Mouse (Mus musculus) ES-Bruce4 (cell line): ENCODE measurements around the gene Chic2. TPM values are rescaled to one million over a fixed set of nuclear protein-coding genes. Genes with fewer than 3 reads are reported as not detected.

Source experiments
- H3K27ac ChIP-seq: 2 replicates; pipeline ENCODE4 v1.5.1; 2012; ENCODE audit warnings: low read length, inconsistent platforms; ENCODE audit not compliant: insufficient read depth
- H3K27me3 ChIP-seq: 2 replicates; pipeline ENCODE4 v1.6.1; 2012; ENCODE audit warnings: mild to moderate bottlenecking, low read length, inconsistent platforms; ENCODE audit not compliant: control insufficient read depth, poor library complexity, insufficient read depth, severe bottlenecking
- H3K36me3 ChIP-seq: 2 replicates; pipeline ENCODE4 v1.6.1; 2012; ENCODE audit warnings: inconsistent platforms, mild to moderate bottlenecking, low read length, moderate library complexity; ENCODE audit not compliant: control insufficient read depth, poor library complexity, insufficient read depth, severe bottlenecking
- H3K4me1 ChIP-seq: one replicate; pipeline ENCODE4 v1.8.1; 2011; ENCODE audit warnings: low read length; ENCODE audit not compliant: control insufficient read depth, insufficient read depth
- H3K4me3 ChIP-seq: 2 replicates; pipeline ENCODE4 v1.5.1; 2011; ENCODE audit warnings: low read depth, mild to moderate bottlenecking, low read length
- H3K9ac ChIP-seq: 2 replicates; pipeline ENCODE4 v1.6.1; 2012; ENCODE audit warnings: low read depth, mild to moderate bottlenecking, inconsistent platforms; ENCODE audit not compliant: poor library complexity, severe bottlenecking
- H3K9me3 ChIP-seq: replicated peaks from 2 replicates; pipeline ENCODE4 v1.6.1; 2012; ENCODE audit warnings: mild to moderate bottlenecking, low read length, inconsistent platforms; ENCODE audit not compliant: control insufficient read depth, poor library complexity, insufficient read depth, severe bottlenecking
- CTCF ChIP-seq: IDR thresholded peaks from one replicate; pipeline ENCODE4 v1.8.1; 2011; ENCODE audit warnings: low read depth, low read length
- EP300 ChIP-seq: IDR thresholded peaks from 2 replicates; pipeline ENCODE4 v1.6.1; 2011; ENCODE audit warnings: low read depth, low read length; ENCODE audit not compliant: insufficient read depth
- POLR2A ChIP-seq: IDR thresholded peaks from one replicate; pipeline ENCODE4 v1.8.1; 2011; ENCODE audit warnings: low read length; ENCODE audit not compliant: insufficient read depth
- polyA plus RNA-seq: library from polyadenylated mRNA; stranded (reverse); fragments of >200 nt; gene quantifications from 2 replicates; pipeline ENCODE4 v1.2.4, GENCODE M21; 2011; ENCODE audit warnings: low read depth; ENCODE audit not compliant: missing spikeins, insufficient read depth, insufficient read length

The Chic2 gene
- polyA plus RNA-seq, 1 experiment: 23.7 TPM

DNA sequence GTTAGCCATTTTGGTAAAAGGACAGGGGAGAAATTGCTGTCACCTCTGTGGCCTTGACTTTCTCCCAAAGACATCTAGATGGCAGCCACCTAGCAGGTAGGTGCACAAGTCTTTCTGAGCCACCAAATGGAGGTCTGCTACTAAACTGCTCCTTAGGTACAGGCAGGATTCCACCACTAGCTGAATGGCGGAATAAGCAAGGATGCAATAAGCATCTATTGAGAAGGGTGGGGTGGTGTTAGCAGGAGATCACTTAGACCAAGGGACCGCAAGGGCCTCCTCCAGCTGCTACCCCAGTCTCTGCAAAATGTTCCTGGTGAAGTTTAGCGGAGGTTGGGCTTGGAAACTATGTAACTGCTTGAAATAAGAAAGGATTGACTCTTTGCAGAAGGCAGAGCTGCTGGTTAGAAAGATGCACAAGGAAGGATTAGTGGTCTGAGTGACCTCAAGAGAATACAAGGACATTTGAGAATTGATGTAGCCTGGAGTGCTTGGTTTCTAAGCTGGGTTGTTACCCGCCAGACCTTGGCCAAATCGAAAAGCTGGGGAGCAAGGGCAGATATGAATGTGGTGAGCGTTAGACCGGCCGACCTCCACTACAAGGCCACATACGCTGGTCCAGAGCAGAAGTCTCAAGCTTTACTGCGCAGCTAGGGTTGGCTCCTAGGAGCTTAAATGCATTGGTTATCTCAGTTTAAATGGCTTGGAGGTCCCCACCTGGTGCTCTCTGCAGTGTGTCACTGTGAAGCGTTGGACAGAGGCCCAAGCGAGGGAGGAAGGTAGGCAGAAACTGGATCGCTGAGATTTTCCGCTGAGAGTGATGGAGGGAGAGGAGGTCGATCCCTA, 30.2 kb upstream of the Chic2 start:
- Histone ChIP-seq H3K9ac (no peak overlapping the region), H3K4me1 (no peaks in the 10 kb centered on the region), H3K27ac (no peak overlapping the region), H3K9me3 (no peaks in the 10 kb centered on the region), H3K4me3 (no peak overlapping the region), H3K27me3 (peaks cover 36% of the 10 kb centered on the region), H3K36me3 (no peaks in the 10 kb centered on the region)
- no peak for TF ChIP-seq POLR2A

DNA sequence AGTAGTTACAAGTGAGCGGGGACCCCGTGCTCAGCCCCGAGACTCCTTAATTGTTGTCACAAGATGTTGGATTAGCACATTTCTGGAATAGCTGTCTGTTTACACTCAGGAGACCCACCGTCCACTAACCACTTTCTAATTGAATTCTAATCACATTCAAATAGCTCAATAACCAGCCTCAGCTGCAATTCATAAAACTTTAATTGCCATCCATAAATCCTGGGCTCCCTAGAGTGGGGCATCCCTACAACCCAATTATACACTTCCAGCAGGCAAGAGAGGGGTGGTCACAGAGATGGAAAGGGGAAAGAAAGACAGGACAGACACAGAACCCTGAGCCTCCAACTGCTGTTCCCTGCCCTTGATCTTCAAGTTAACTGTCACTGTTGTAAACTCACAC, 29.6 kb upstream of the Chic2 start:
- Histone ChIP-seq H3K27me3 (peaks cover 36% of the 10 kb centered on the region), H3K4me1 (no peaks in the 10 kb centered on the region), H3K4me3 (no peak overlapping the region), H3K27ac (no peak overlapping the region), H3K9me3 (no peaks in the 10 kb centered on the region), H3K9ac (no peak overlapping the region), H3K36me3 (no peaks in the 10 kb centered on the region)
- no peak for TF ChIP-seq POLR2A
- TF ChIP-seq EP300: no peak
- no peak for TF ChIP-seq CTCF

DNA sequence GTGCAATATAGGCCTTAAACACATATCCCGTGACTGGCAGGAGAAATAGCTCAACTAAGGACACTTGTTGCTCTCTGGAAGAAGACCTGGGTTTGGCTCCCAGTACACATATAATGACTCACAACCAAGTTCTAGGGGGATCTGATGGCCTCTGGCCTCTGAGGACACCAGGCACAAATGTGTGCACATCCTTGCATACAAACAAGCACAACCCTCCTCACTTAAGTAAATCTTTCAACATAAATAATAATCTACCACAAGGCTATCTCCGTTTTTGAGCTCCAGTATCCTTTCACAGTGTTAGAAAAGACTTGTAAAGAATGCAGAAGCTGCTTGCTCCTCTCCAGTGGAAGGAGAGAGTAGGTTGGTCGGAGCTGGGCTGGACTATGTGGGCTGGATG, 29.1 kb upstream of the Chic2 start:
- H3K4me1 ChIP-seq: no peaks in the 10 kb centered on the region
- H3K27me3 ChIP-seq: peaks cover 36% of the 10 kb centered on the region
- H3K4me3 ChIP-seq: no peak overlapping the region
- TF ChIP-seq POLR2A (no peak), CTCF (no peak), EP300 (no peak)
- no peaks in the 10 kb centered on the region for H3K36me3 ChIP-seq
- no peaks in the 10 kb centered on the region for H3K9me3 ChIP-seq
- H3K27ac ChIP-seq: no peak overlapping the region
- H3K9ac ChIP-seq: no peak overlapping the region

DNA sequence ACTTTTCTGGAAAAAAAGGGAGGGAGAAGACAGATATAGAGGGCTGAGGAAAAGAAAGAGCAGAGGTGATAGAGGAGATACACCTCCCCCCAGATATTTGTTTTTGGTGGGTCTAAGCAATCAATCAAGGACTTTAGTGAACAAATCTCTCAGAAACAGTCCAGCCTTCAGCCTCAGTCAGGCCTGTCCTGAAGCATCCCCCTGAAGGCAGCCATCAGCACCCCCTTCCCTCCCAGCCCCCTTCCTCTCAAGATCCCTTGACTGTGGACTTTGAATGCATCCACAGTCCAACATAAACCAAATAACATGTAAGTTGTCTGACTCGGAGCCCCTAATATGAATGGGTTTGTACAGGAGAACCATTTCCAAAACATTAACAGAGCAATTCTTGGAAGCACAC, 28.6 kb upstream of the Chic2 start:
- H3K27me3 ChIP-seq: peaks cover 35% of the 10 kb centered on the region
- H3K4me3 ChIP-seq: no peak overlapping the region
- no peaks in the 10 kb centered on the region for H3K9me3 ChIP-seq
- H3K27ac ChIP-seq: no peak overlapping the region
- TF ChIP-seq CTCF: no peak
- TF ChIP-seq POLR2A: no peak
- no peak for TF ChIP-seq EP300
- H3K4me1 ChIP-seq: no peaks in the 10 kb centered on the region
- no peak overlapping the region for H3K9ac ChIP-seq
- no peaks in the 10 kb centered on the region for H3K36me3 ChIP-seq

DNA sequence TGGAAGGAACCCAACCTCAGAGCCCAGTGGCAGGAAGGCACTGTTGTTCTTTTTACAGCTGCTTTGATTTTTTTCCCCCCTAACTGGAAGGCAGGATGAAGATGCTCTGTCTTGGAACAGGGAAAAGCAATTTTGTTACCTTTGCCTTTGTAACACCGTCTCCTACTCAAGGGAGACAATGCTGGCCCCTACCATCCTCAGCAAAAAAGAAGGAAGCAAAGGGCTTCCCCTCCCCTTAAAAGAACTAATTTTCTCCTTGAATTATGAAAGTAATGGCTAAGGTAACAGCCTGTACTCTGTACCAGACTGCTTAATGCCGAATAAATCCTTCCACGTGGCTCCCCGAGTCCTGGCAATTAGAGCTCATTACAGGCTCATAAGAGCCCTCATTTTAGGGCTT, 28.0 kb upstream of the Chic2 start:
- no peak overlapping the region for H3K9ac ChIP-seq
- peaks cover 33% of the 10 kb centered on the region for H3K27me3 ChIP-seq
- H3K36me3 ChIP-seq: no peaks in the 10 kb centered on the region
- no peak overlapping the region for H3K4me3 ChIP-seq
- TF ChIP-seq POLR2A (no peak), CTCF (no peak), EP300 (no peak)
- H3K9me3 ChIP-seq: no peaks in the 10 kb centered on the region
- no peak overlapping the region for H3K27ac ChIP-seq
- no peaks in the 10 kb centered on the region for H3K4me1 ChIP-seq

DNA sequence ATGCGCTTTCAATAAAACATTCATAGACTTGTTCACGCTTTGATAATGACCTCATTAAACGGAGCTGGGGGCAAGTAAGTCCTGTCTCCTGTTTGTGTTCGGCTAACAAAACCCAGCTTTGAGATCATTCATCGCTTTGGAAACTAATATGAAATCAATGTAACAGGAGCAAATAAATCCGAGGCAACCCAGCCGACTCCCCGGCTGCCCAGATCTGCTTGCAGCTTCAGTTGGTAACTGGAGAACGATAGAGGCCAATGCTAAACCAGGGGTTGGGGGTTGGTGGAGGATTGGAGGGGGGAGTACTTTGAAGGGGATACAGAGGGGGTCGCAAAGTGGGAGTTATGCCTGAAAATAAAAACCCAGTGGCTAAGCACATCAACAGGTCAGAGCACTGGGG, 27.4 kb upstream of the Chic2 start:
- H3K9me3 ChIP-seq: no peaks in the 10 kb centered on the region
- H3K27ac ChIP-seq: no peak overlapping the region
- no peak overlapping the region for H3K9ac ChIP-seq
- no peaks in the 10 kb centered on the region for H3K4me1 ChIP-seq
- no peak overlapping the region for H3K4me3 ChIP-seq
- no peaks in the 10 kb centered on the region for H3K36me3 ChIP-seq
- no peak for TF ChIP-seq CTCF
- TF ChIP-seq EP300: no peak
- TF ChIP-seq POLR2A: no peak
- H3K27me3 ChIP-seq: peaks cover 29% of the 10 kb centered on the region
